Mouse (Mus musculus): Measurements from ENCODE around the gene Rere. TPM values are rescaled to one million over a fixed set of nuclear protein-coding genes. Genes with fewer than 3 reads are reported as not detected.

Gene Rere
- polyA plus RNA-seq (2017; shearing (Covaris generic)): 10 to 100 TPM; 10.1 to 32.0 (median 28.4) TPM

DNA sequence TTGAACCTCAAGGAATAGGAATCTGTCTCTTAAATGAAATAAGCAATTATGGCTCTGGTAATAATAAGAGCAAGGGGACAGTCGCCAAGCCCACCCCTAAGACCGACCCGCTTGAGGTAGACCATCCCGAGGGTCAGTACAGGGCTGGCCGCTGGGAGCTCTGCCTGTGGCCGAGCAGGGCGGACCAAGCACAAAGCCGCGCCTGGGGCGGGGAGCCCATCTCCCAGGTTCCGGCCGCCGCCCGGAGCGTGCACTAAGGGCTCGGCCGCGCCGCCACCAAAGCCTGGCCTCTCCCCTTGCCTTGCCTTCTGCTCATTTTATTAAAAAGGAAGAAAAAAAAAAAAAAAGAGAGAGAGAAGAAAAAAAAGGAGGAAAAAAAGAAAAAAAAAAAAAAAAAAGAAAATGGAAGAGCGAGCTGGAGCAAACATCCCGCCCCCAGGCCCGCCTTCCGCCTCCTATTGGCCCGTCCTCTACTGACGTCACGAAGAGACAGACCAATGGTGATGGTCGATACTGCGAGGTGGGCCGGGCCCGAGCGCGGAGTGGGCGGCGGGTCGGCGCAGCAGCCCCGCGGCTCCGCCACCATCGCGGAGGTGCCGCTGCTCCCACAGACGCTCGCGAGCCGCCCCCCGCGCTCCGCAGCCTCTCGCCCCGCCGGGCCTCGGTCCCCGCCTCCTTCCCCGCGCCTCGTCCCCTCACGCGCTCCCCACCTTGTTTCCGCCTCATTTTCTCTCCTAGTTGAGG is at the start of gene Rere:
Rere (plus strand) TSS at position 629 of the 744 bp plus-strand sequence.
- ATAC-seq: peak; percentile 98

DNA sequence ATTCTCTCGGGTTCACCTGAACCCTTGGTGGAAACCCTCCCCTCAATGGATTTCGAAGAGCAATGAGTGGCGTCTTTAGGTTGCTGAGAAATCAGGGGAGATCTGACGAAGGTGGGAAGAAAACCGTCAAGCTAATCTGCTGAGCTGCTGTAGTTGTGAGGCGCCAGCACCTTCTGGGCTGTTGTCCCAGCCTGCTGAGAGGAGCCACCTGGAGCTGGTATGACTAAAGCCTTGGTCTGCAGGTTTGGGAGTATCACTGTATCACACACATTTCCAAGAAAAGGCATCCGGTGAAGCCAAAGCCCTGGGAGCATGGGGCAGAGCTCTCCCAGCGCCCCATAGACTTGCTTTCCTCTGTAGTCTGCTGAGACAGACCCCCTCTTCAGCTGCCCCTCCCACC is 49.6 kb upstream of the Rere start:
- ATAC-seq: no peak

DNA sequence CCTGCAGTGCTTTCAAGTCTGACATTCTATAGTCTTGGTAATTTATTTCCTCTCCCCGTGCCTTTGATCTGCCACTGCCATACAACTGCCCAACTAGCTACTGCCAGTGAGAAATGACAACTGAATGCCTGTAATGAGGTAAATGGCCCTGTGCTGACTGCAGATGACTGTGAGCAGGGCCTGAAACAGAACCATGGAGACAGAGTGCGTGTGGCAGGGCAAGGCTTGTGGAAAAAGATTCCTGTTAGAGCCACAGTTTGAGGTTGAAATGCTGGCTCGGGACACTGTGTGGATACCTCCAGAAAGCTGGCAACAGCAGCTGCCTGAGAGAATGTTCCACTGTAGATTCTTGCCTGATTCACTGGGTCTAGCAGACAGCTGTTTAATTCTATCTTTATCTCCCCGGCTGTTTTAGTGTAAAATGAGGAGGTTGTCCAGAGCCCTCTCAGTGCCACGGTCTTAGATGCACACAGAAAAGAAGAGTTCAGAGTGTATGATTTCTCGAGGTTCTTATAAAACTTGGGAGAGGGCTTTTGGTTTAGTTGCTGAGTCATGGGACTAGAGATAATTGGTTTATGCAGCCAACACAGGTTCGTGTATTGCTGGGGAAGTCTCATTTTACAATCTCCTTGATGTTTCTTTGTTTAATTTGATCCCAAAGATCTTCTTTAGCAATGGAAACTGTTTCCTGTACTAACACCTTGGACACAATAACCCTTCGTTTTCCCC is 46.7 kb upstream of the Rere start:
- no peak for ATAC-seq

DNA sequence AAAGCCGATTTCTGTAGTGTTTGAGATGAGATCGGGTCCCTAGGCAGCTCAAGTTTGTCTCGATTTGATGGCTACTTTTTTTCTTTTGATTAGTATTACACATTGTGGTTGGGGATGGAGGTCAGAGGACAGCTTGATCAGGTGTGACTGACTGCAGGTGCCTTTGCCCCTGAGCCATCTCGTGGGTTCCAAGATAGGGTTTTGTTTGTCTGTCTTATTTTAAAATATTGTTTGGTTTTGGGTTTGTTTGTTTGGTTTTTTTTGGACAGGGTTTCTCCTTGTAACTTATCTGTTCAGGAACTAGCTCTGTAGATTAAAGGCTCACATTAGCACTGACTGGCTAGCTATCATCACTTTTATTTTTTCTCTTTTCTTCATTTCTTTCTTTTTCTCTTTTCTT is 45.9 kb upstream of the Rere start:
- no peak for ATAC-seq

DNA sequence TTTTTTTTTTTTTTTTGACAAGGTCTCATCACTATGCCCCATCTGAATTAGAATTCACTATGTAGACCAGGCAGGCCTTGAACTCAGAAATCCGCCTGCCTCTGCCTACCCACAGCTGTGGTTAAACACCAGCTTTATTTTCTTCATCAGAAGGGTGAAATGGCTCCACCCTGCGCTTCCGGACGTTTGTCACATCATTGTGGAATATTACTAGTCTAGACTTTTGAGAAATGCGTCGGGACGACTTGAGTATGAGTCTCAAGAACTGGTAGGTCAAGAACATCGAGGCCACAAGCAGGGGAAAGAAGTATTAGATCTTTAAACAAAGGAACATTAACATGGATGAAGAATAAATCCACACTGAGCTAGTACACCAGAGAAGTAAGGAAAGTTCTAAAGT is 45.4 kb upstream of the Rere start:
- ATAC-seq: no peak

DNA sequence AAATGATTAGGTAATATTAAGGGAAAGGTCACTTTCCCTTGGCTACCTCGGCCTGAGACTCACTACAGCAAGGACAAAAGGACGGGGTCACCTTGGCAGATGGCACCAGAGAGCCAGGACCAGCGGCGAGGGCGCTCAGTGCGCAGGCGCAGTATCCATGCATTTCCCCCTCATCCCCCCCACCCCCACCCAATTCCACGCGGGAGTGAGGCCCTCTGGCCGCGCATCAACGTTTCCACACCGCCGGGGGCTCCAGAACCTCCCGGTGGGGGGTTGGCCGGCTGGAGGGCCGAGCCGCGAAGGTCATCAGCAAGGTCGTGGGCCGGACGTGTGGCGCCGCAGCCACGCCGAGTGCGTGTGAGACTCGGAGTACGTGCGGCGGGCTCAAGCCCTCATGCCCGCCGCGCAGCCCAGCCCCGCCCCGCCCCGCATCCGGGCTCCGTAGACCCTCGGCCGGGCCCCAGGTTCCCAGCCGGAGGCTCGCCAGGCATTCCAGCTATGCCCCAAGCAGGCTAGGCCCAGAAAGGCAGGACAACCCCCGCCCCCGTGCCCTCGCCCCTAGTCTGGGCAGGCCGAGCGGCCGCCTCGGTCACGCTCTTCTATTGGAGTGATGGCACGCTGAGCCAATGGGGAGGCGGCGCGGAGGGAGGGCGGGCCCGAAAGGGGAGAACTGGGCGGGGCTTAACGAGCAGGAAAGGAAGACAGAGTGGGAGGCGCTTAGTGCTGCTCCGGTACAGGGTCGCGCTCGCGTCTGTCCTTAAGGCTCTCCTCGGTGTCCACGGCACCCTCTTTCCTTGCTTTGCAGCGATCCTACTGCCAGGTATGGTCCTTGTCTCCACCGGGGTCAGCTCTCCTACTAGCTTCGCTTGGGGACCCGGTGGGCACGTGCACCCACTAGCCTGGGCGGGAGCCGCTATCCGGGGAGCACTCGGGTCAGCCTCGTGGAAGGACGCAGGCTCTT is 44.6 kb upstream of the Rere start, which contains the start of gene Eno1:
Eno1 (plus strand) TSS at position 201 of the 961 bp plus-strand sequence.
- ATAC-seq: peak; percentile 79

DNA sequence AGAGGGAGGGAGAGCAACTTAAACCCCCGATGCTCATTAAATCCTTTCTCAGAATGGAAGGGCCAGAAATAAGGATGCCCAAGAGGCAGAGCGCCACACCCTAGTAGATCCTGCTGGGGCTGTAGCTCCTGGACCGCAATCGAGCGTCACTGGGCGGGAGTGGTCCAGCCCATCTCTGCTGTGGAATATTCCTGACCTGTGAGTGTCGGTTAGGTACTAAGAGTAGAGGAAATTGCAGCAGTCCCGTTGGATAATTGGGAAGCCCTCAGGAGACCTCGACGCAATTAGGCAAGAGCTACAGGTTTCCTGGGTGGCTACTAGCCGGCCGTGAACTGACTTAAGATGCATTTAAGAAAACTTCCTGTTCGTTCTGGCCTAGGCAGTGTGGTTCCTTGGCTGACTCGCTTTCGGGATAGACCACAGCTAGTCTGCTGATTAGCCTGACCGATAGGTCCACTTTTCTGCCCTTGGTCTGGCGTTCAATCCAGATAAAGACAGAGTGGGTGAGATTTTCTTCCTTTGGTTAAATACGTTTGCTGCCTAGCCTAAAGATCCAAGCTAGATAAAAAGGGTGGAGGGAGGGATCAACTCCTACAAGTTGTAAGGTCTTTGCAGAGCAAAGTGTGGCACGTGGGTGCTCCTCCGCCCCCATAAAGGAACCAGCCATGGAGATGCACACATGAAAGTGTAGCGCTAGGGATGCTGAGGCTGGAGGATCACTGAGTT is 43.6 kb upstream of the Rere start:
- ATAC-seq: no peak

DNA sequence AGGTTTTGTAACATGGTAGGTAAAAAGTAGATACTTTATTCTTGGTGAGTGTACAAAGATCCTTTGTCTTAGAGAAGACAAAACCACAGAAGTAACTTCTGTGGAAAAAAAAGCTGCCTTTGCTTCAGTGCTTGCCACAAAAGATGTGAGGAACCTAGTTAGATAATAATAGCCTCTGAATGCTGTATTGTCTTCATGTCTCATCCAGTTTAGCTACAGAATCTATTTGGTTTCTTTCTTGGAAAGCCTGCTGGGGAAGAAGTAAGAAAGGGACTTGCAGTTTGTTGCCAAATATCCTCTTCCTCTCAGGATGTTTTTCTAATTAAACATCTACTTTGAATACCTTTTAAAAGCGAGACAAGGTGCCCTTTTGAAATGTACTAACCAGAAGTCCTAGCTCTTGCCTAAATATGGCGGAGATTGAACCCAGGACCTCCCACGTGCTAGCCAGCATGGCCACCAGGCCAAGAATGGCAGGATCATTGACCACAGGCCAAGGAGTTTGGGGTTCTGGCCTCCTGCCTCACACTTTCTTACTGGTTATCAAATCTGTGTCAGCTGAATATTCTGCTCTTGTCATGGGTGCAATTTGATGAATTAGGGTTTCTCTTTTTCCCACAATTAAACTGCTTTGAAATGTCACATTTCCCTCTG is 42.9 kb upstream of the Rere start:
- no peak for ATAC-seq

DNA sequence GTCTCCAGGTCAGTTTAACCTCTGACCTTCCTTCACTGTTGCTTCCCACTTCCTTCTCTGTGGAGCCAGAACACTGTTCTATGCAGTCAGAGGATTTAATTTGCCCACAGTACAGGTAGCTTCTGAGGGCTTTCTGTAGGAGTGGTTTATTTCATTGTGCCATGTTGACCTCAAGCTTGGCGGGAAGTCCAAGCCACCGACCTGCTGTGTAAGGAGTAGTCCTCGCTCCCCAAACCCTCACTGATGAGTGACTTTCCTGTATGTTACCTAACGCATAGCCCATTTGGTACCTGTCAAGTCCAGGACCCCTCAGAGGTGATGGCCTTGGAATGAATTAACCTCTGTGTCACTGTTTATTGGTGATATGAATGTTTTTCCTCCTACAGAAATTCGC is 42.4 kb upstream of the Rere start:
- no peak for ATAC-seq

DNA sequence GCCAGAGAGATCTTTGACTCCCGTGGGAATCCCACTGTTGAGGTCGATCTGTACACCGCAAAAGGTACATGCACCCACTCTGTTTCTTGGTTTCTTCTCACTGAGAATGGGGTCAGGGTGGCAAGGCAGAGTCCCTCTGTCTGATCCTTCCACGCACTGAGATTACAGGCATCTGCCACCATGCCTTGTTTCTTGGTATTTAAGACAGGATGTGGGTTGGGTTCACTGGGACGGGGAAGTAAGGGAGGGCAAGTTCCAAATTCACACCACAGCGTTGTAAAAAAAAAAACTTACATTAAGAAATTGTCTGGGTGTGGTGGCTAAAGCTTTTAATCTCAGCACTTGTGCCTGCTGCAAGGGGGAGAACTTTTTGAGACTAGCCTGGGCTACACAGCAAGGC is 41.9 kb upstream of the Rere start:
- ATAC-seq: peak; percentile 45

DNA sequence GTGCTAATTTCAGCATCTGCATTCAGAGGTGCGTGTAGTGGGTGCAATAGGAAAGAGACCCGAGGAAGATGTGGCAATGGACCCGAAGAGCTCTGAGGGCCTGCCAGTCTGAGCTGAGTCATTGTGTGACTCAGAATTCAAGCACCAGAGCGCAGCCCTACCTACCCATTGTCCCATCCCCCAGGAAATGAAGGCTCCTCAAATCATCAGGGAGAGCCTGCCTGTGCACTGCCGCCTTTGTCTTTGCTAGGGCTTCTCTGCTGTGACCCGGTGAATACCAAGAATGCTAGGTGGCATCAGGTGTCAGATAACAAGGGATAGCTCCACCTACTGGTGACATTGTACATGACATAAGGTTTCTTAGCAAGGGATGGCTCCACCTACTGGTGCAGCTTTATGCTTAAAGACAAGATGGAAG is 41.5 kb upstream of the Rere start:
- ATAC-seq: peak; percentile 55

DNA sequence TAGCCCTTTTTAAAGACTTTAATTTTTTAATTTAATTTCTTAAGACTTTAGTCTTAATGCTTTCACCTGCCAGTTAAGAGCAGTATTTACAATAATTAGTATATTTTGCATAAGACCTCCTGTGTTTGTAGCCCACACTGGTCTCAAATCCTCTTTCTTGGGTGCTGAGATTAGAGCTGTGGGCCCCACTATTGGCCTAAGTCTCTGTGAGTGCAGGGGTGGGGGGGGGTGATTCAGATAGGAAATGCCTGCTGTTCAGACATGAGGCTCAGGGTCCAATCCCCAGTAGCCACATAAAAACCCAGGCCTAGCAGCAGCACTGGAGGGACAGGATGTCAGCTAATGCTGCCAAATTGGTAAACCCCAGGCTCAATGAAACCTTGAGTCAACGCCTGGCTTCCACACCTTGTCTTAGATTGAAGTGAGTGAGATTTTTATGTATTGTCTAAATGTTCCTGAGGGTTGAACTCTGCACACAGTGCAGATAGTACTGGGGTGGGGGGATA is 41.0 kb upstream of the Rere start:
- ATAC-seq: no peak

DNA sequence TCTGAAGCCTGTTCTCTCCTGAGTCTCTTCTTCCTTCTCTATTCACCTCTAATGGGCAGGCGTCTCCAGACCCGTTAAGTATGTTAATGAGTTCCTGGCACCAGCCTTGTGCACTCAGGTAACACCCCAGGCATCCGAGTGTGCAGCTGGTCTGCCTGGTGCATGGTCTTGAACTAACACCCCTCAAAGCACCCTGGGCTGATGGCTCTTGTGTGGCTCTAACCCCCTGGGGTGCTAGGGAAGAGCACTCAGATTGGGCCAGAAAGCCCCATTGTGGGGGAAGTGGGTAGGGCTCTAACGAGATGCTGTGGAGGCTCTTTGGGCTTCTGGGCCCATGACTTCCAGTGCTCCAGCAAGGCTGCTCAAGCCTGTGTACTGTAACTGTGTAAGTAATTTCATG is 39.7 kb upstream of the Rere start:
- ATAC-seq: no peak

DNA sequence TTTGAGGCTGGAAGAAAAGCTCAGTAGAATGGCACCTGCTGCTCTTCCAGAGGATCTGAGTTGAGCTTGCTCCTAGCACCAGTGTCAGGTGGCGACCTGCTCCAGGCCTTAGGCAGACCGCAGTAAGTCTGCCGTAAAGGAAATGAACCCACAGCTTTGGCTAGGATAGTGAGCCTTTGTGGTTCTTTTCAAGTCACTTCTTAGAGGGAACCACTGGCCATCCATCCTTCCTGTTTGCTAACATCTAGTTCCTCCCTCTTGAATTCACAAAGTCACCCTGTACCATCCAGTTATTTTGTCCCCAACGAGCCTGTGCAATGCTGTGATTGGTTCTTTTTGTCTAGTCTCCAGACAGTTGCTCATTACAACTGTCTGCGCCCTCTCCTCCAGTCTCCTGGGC is 38.7 kb upstream of the Rere start:
- ATAC-seq: no peak

DNA sequence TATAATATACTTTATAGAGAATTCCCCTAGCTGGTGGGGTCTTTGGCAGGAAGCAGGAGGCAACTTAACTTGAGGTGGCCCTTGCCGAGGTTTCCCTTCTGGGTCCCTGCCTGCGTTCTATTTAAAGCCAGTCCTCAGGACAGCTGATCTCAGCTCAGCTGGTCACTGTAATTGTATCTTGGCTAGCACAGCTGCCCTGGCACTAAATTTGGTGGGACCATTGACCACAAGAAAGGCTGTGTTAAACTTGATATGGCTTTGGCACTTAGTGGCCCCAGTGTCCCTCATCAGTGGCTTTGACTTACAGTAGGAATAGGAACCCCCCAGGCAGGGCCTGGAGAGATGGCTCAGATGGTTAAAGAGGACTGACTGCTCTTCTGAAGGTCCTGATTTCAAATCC is 35.6 kb upstream of the Rere start:
- ATAC-seq: no peak

DNA sequence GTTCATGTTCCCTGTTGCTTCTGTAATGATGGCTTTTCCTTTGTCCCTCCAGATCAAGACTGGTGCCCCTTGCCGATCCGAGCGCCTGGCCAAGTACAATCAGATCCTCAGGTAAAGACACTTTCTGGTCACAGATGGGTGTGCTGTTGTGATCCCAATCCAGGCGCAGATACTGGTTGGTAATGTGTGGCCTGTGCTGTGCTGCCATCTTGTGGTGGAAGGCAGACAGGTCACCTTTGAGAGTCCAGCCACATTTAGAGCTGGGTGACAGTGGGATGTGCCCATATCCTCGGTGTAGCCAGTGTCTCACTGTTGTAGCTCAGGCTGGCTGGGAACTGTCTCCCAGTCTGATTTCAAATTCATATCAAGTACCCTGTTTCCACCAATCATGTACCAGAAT is 33.4 kb upstream of the Rere start:
- ATAC-seq: peak; percentile 88

DNA sequence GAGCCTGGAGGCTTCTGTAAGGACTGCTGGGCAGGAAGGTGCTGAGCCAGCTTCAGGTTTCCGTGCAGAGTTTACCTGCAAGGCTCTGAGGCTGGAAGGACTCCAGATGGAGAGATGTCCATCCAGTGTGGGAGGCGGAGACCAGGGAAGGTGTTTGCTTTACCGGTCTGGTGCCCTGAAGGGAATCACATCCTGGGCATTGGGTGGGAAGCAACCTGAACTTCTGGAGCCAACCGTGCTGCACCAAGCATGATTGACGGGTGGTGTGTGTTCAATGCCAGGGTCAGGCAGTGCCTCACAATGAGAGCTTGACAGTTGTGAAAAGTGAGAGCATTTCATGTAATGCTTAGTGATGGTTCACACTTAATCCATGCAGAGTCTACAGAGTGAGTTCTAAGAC is 32.5 kb upstream of the Rere start:
- no peak for ATAC-seq

DNA sequence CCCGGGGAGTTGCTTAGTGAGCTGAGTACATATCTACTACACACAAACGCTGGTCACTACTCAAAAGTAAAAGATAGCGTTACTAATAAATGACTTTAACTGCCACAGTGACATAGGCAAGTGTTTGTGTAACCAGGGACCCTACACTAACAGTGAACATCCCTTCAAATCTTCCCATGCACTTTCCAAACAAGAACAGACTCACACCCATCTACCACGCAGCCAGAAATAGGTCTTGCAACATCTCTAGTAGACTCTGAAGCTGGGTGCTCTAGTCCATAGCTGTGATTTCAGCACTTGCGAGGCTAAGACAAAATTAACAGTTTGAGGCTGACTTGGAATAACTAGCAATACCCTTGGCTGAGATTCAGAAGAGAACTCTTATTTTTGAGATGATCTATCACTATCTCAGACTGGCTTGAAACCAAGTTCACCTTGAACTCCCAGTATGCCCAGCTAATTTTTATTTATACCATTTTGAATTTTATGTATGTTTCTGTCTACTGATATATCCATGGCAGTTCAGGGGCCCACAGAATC is 31.6 kb upstream of the Rere start:
- ATAC-seq: no peak

DNA sequence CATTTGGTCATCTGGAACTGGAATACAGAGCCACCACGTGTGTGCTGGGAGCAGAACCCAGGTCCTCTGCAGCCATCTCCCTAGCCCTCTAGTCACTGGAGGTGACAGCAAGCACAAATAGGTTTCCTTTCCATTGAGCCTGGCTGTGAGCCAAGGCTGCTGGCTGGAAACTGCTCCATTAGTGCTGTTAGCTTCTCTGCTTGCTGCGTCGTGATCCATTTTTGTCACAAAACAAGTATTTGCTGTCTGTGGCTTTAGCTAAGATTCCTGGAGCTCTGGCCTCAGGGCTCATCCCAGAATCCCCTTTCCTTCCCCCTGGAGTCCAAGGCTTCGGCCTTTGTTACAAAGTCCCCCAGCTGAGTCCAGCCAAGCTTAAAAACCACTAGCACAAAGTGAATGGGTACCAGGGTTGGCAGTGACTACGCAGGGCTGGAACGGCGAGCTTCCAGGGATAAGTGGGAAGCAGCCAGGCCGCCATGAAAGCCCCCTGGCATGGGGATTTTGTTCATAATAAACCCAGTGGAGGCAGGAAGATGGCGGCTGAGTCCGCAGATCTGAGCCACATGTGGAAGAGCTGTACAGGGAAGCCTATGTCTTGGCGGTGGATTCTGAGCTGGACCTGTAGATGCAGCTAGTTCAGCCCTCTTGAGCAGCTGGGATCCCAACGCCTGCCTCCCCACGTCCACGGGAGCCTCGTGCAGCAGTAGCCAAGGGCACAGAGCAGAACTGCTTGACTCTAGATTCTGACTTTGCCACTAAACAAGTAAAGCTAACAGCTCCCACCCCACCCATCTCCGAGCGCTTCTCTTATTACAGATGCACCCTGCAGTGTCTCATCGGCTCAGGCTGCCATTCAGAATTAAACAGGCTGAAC is 30.7 kb upstream of the Rere start:
- no peak for ATAC-seq

DNA sequence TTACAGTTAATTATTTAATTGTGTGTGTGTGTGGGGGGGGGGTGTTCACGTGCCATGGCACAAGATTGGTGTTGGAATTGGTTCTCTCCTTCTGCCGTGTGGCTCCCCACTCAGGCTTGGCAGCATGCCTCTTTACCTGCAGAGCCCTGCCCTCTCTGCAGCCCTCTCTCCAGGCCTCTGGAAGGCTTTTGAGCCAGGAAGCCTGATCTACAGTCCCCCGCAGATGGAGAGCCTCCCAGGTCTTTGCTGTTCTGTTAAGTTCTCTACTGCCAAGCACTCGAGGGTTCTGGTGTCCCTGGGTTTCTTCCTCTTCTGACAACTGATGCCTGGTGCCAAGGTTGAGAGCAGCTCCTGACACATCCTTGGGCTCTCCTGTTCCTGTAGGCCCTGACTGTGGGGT is 27.0 kb upstream of the Rere start:
- no peak for ATAC-seq
